Mouse (Mus musculus): ENCODE data around the gene Edem1. TPM values are rescaled to one million over a fixed set of nuclear protein-coding genes. Genes with fewer than 3 reads are reported as not detected.

The Edem1 gene
- polyA plus RNA-seq, 1 experiment from 2014 or later = 27.9 TPM

GRCm38 (mm10) chr6:108824816-108825545 is 3.5 kb upstream of the Edem1 start:
- ATAC-seq (ENCODE audit: low read depth) = no peak
- Histone ChIP-seq H3K27ac (replicated peaks; ENCODE audit: low read depth, low read length) (no peak overlapping the region), H3K4me2 (ENCODE audit: low read depth, low read length) (no peak overlapping the region), H3K4me1 (ENCODE audit: control insufficient read depth, insufficient read depth, low read length) (peaks cover 6% of the 10 kb centered on the region), H3K9ac (ENCODE audit: low read depth, low read length) (no peak overlapping the region), H3K27me3 (replicated peaks; ENCODE audit: control insufficient read depth, insufficient read depth, low read length) (no peaks in the 10 kb centered on the region), H3K36me3 (ENCODE audit: control insufficient read depth, insufficient read depth, low read length) (peaks cover 41% of the 10 kb centered on the region), H3K4me3 (ENCODE audit: low read depth, low read length) (no peak overlapping the region), H3K9me3 (ENCODE audit: control insufficient read depth, low read length) (no peaks in the 10 kb centered on the region)
- 59% methylated on average over 7 of the region's 7 CpGs for WGBS
- DNase-seq (ENCODE audit: low spot score) = no peak

- Histone ChIP-seq H3K27ac (replicated peaks; ENCODE audit: low read depth, low read length) (no peak overlapping the region), H3K4me1 (ENCODE audit: control insufficient read depth, insufficient read depth, low read length) (peaks cover 9% of the 10 kb centered on the region), H3K9ac (ENCODE audit: low read depth, low read length) (no peak overlapping the region), H3K4me3 (ENCODE audit: low read depth, low read length) (no peak overlapping the region), H3K9me3 (ENCODE audit: control insufficient read depth, low read length) (no peaks in the 10 kb centered on the region), H3K4me2 (ENCODE audit: low read depth, low read length) (no peak overlapping the region), H3K27me3 (replicated peaks; ENCODE audit: control insufficient read depth, insufficient read depth, low read length) (no peaks in the 10 kb centered on the region), H3K36me3 (ENCODE audit: control insufficient read depth, insufficient read depth, low read length) (peaks cover 30% of the 10 kb centered on the region)
- ATAC-seq (ENCODE audit: low read depth) (no peak), DNase-seq (ENCODE audit: low spot score) (no peak)
- WGBS = 71% methylated on average over 3 of the region's 3 CpGs
Observed at GRCm38 (mm10) chr6:108826070-108826469, 2.4 kb upstream of the Edem1 start.

DNA sequence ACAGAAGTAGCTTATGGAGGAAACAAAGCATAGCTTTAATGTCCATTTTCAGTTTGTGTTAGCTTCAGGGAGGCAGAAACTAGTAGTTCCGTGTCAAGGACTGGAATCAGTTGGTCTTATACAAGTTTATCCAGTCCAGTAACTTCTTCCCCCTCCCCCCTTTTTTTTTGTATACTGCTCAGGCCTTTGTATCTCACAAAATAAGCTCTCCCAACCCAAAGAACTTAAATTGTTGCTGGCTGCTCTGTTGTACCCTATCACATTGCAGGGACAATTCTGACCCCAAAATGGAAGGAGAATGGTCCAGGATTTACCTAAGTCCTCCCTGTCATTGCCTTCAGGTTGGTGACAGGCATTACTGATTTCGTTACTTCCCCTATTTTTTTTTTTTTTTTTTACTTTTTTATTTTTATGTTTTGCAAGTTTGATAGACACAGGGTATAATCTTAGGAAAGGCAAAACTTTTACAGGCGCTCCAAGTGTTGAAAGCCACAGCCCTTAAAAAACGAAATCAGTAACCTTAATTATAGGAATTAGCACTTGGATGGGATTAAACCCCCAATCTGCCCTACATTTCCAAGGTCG is 1.0 kb upstream of the Edem1 start:
- no peak for ATAC-seq (ENCODE audit: low read depth)
- H3K4me3 ChIP-seq (ENCODE audit: low read depth, low read length) = peak overlapping the region; percentile 97
- H3K27ac ChIP-seq (replicated peaks; ENCODE audit: low read depth, low read length) = no peak overlapping the region
- H3K9ac ChIP-seq (ENCODE audit: low read depth, low read length) = peak overlapping the region; percentile 93; the same call in 1 of the 2 replicates
- no peak for DNase-seq (ENCODE audit: low spot score)
- no peaks in the 10 kb centered on the region for H3K27me3 ChIP-seq (replicated peaks; ENCODE audit: control insufficient read depth, insufficient read depth, low read length)
- no peaks in the 10 kb centered on the region for H3K9me3 ChIP-seq (ENCODE audit: control insufficient read depth, low read length)
- peaks cover 9% of the 10 kb centered on the region for H3K4me1 ChIP-seq (ENCODE audit: control insufficient read depth, insufficient read depth, low read length)
- 12% methylated on average over 5 of the region's 5 CpGs for WGBS
- peaks cover 17% of the 10 kb centered on the region; the same call in 1 of the 2 replicates for H3K36me3 ChIP-seq (ENCODE audit: control insufficient read depth, insufficient read depth, low read length)
- peak overlapping the region; percentile 76 for H3K4me2 ChIP-seq (ENCODE audit: low read depth, low read length)

- peak overlapping the region; percentile 76 for H3K4me2 ChIP-seq (ENCODE audit: low read depth, low read length)
- H3K27me3 ChIP-seq (replicated peaks; ENCODE audit: control insufficient read depth, insufficient read depth, low read length) = no peaks in the 10 kb centered on the region
- H3K4me1 ChIP-seq (ENCODE audit: control insufficient read depth, insufficient read depth, low read length) = peaks cover 9% of the 10 kb centered on the region
- WGBS = 0% methylated on average over 10 of the region's 56 CpGs
- peak; percentile 34 for DNase-seq (ENCODE audit: low spot score)
- peak overlapping the region; percentile 87 for H3K27ac ChIP-seq (replicated peaks; ENCODE audit: low read depth, low read length)
- no peak; the same call in 1 of the 2 replicates for ATAC-seq (ENCODE audit: low read depth)
- H3K36me3 ChIP-seq (ENCODE audit: control insufficient read depth, insufficient read depth, low read length) = 0 out of 2 replicates have a peak, but pooled peaks cover 4% of the 10 kb centered on the region
- H3K9ac ChIP-seq (ENCODE audit: low read depth, low read length) = peak overlapping the region; percentile 93
- no peaks in the 10 kb centered on the region for H3K9me3 ChIP-seq (ENCODE audit: control insufficient read depth, low read length)
- H3K4me3 ChIP-seq (ENCODE audit: low read depth, low read length) = peak overlapping the region; percentile 97
Observed at GRCm38 (mm10) chr6:108828872-108829271, 431 bp downstream of the Edem1 start.

- DNase-seq (ENCODE audit: low spot score) (no peak), ATAC-seq (ENCODE audit: low read depth) (no peak)
- H3K4me2 ChIP-seq (ENCODE audit: low read depth, low read length) = peak overlapping the region; percentile 76
- peaks cover 9% of the 10 kb centered on the region for H3K4me1 ChIP-seq (ENCODE audit: control insufficient read depth, insufficient read depth, low read length)
- 18% methylated on average over 22 of the region's 22 CpGs for WGBS
- H3K36me3 ChIP-seq (ENCODE audit: control insufficient read depth, insufficient read depth, low read length) = 0 out of 2 replicates have a peak, but pooled peaks cover 3% of the 10 kb centered on the region
- H3K4me3 ChIP-seq (ENCODE audit: low read depth, low read length) = peak overlapping the region; percentile 97
- H3K27ac ChIP-seq (replicated peaks; ENCODE audit: low read depth, low read length) = no peak overlapping the region; the same call in 1 of the 2 replicates
- no peaks in the 10 kb centered on the region for H3K9me3 ChIP-seq (ENCODE audit: control insufficient read depth, low read length)
- H3K9ac ChIP-seq (ENCODE audit: low read depth, low read length) = peak overlapping the region; percentile 93
- no peaks in the 10 kb centered on the region for H3K27me3 ChIP-seq (replicated peaks; ENCODE audit: control insufficient read depth, insufficient read depth, low read length)
Observed at GRCm38 (mm10) chr6:108829386-108830370, 1.2 kb downstream of the Edem1 start.

- H3K4me3 ChIP-seq (ENCODE audit: low read depth, low read length) = no peak overlapping the region
- H3K27ac ChIP-seq (replicated peaks; ENCODE audit: low read depth, low read length) = no peak overlapping the region
- H3K9me3 ChIP-seq (ENCODE audit: control insufficient read depth, low read length) = no peaks in the 10 kb centered on the region
- H3K4me2 ChIP-seq (ENCODE audit: low read depth, low read length) = no peak overlapping the region
- 73% methylated on average over 1 of the region's 1 CpGs for WGBS
- peaks cover 9% of the 10 kb centered on the region for H3K4me1 ChIP-seq (ENCODE audit: control insufficient read depth, insufficient read depth, low read length)
- no peak overlapping the region for H3K9ac ChIP-seq (ENCODE audit: low read depth, low read length)
- no peak for DNase-seq (ENCODE audit: low spot score)
- ATAC-seq (ENCODE audit: low read depth) = no peak
- no peaks in the 10 kb centered on the region for H3K27me3 ChIP-seq (replicated peaks; ENCODE audit: control insufficient read depth, insufficient read depth, low read length)
- H3K36me3 ChIP-seq (ENCODE audit: control insufficient read depth, insufficient read depth, low read length) = 0 out of 2 replicates have a peak, but pooled peaks cover 3% of the 10 kb centered on the region
Observed at GRCm38 (mm10) chr6:108832170-108832569, 3.7 kb downstream of the Edem1 start.

DNA sequence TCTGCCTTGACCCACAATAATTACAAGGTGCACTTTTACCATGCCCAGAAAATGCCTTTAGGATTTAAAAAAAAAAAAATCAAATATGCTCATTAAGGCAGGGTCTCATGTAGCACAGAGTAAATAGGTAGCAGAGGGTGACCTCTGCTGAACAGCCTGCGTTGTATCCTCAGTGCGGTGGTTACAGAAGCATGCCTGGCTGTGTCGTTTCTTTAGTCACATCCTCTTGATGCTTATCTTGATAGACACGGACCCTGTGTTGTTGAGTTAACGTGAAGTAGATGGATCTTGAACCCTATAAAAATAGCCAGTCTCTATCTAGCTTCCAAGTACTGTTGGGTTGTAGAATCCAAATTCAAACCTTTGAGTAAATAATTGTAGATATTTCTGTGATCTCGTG is 4.5 kb downstream of the Edem1 start:
- DNase-seq (ENCODE audit: low spot score) (no peak), ATAC-seq (ENCODE audit: low read depth) (no peak)
- peaks cover 9% of the 10 kb centered on the region for H3K4me1 ChIP-seq (ENCODE audit: control insufficient read depth, insufficient read depth, low read length)
- H3K36me3 ChIP-seq (ENCODE audit: control insufficient read depth, insufficient read depth, low read length) = peaks cover 11% of the 10 kb centered on the region; the same call in 1 of the 2 replicates
- no peak overlapping the region for H3K27ac ChIP-seq (replicated peaks; ENCODE audit: low read depth, low read length)
- WGBS = 70% methylated on average over 6 of the region's 6 CpGs
- no peaks in the 10 kb centered on the region for H3K27me3 ChIP-seq (replicated peaks; ENCODE audit: control insufficient read depth, insufficient read depth, low read length)
- H3K4me3 ChIP-seq (ENCODE audit: low read depth, low read length) = no peak overlapping the region
- H3K9ac ChIP-seq (ENCODE audit: low read depth, low read length) = no peak overlapping the region
- H3K4me2 ChIP-seq (ENCODE audit: low read depth, low read length) = no peak overlapping the region
- no peaks in the 10 kb centered on the region for H3K9me3 ChIP-seq (ENCODE audit: control insufficient read depth, low read length)

- Histone ChIP-seq H3K9ac (ENCODE audit: low read depth, low read length) (no peak overlapping the region), H3K9me3 (ENCODE audit: control insufficient read depth, low read length) (no peaks in the 10 kb centered on the region), H3K4me1 (ENCODE audit: control insufficient read depth, insufficient read depth, low read length) (peaks cover 9% of the 10 kb centered on the region), H3K4me2 (ENCODE audit: low read depth, low read length) (no peak overlapping the region), H3K36me3 (ENCODE audit: control insufficient read depth, insufficient read depth, low read length) (peaks cover 13% of the 10 kb centered on the region; the same call in 1 of the 2 replicates), H3K27ac (replicated peaks; ENCODE audit: low read depth, low read length) (no peak overlapping the region), H3K4me3 (ENCODE audit: low read depth, low read length) (no peak overlapping the region), H3K27me3 (replicated peaks; ENCODE audit: control insufficient read depth, insufficient read depth, low read length) (no peaks in the 10 kb centered on the region)
- no peak for DNase-seq (ENCODE audit: low spot score)
- no peak for ATAC-seq (ENCODE audit: low read depth)
- WGBS = 82% methylated on average over 8 of the region's 8 CpGs
Observed at GRCm38 (mm10) chr6:108833963-108834697, 5.7 kb downstream of the Edem1 start.
